Comparison of ENCODE assay signal across 8 mouse cellular contexts in genomic region chr2:77386515-77386914, GRCm38 (mm10).
DNase-seq lines count a peak whose midpoint lies in the region; ATAC-seq and TF ChIP-seq lines count a peak whose summit lies in the region.
"Had no signal": no experiment of that assay in that cellular context is flagged by ENCODE, and none has a peak within 500 bp of the region (broad histone marks: within the 10 kb centered on the region; RNA-seq: fewer than 3 reads in every experiment).

No protein-coding gene starts in this region.

- no peak for ATAC-seq in liver, embryonic 12.5 days

- TF ChIP-seq CTCF in liver, adult 2 months (IDR thresholded peaks at IDR 0.05; ENCODE audit: low read depth, low read length), result peak; percentile 68
- peak; percentile 85 for TF ChIP-seq CTCF in gastrocnemius, adult 2 months (IDR thresholded peaks at IDR 0.05)
- TF ChIP-seq CTCF in small intestine, adult 2 months (IDR thresholded peaks at IDR 0.05; ENCODE audit: extremely low read depth, insufficient read length, insufficient replicate concordance, low read depth, low read length), result peak; percentile 79; the same call in 1 of the 2 replicates

- WGBS in liver, adult 2 months, result 25% methylated on average over 5 of the region's 5 CpGs
- WGBS in liver, embryonic 12.5 days (ENCODE audit: insufficient replicate concordance), result 26% methylated on average over 5 of the region's 5 CpGs
- 26% methylated on average over 5 of the region's 5 CpGs for WGBS in limb, embryonic 10.5 days
- WGBS in small intestine, adult 2 months, result 28% methylated on average over 5 of the region's 5 CpGs

- no peaks in the 10 kb centered on the region for H3K79me2 ChIP-seq in liver, adult 2 months (ENCODE audit: control insufficient read depth, insufficient read depth, low read length)

- no peak for TF ChIP-seq POLR2A in liver, adult 2 months (IDR thresholded peaks at IDR 0.05; ENCODE audit: extremely low read depth, insufficient read depth, low read length)
- TF ChIP-seq POLR2A in small intestine, adult 2 months (IDR thresholded peaks at IDR 0.05; ENCODE audit: low read depth, low read length), result no peak

- DNase-seq in liver, adult 2 months (ENCODE audit: extremely low read depth, low read depth, low spot score), result peak; percentile 45
- peak; percentile 80 for DNase-seq in ZHBTc4 (ENCODE audit: low read depth, low spot score)
- DNase-seq in c-Kit-positive CD71-positive TER-119-positive erythroid progenitor cells, embryonic 14.5 days (ENCODE audit: low spot score), result peak; percentile 40
- DNase-seq in gastrocnemius, adult 2 months, result peak; percentile 58
- peak; percentile 82 for DNase-seq in limb, embryonic 10.5 days (ENCODE audit: low spot score)

- intact Hi-C loops in gastrocnemius, adult 2 months (cut with DNase I), result loop anchor here (1.0 to 10.0 kb wide), 3 partner anchors 71 to 323 kb away; no protein-coding TSS in a partner anchor

- H3K4me1 ChIP-seq in liver, adult 2 months (ENCODE audit: control insufficient read depth, insufficient read depth, low read length), result no peaks in the 10 kb centered on the region
- no peaks in the 10 kb centered on the region for H3K4me1 ChIP-seq in liver, embryonic 12.5 days
- no peaks in the 10 kb centered on the region for H3K4me1 ChIP-seq in limb, embryonic 10.5 days
- no peaks in the 10 kb centered on the region for H3K4me1 ChIP-seq in small intestine, adult 2 months (ENCODE audit: control insufficient read depth, insufficient read depth, insufficient read length, low read length)
- H3K4me1 ChIP-seq: midbrain, embryonic 12.5 days had no signal

- no peak overlapping the region for H3K4me2 ChIP-seq in liver, embryonic 12.5 days
- H3K4me2 ChIP-seq: midbrain, embryonic 12.5 days had no signal

- H3K27ac ChIP-seq in liver, adult 2 months (replicated peaks; ENCODE audit: insufficient read depth, low read depth, low read length), result no peak overlapping the region
- H3K27ac ChIP-seq in liver, embryonic 12.5 days, result no peak overlapping the region
- no peak overlapping the region for H3K27ac ChIP-seq in gastrocnemius, adult 2 months
- no peak overlapping the region for H3K27ac ChIP-seq in limb, embryonic 10.5 days
- no peak overlapping the region for H3K27ac ChIP-seq in small intestine, adult 2 months (ENCODE audit: insufficient read depth, low read depth, low read length)
- H3K27ac ChIP-seq: midbrain, embryonic 12.5 days had no signal

- H3K27me3 ChIP-seq in liver, adult 2 months (ENCODE audit: control insufficient read depth, insufficient read depth, low read length), result no peaks in the 10 kb centered on the region
- H3K27me3 ChIP-seq in liver, embryonic 12.5 days (replicated peaks), result no peaks in the 10 kb centered on the region
- no peaks in the 10 kb centered on the region for H3K27me3 ChIP-seq in limb, embryonic 10.5 days (ENCODE audit: low read depth, poor library complexity, severe bottlenecking)
- H3K27me3 ChIP-seq in small intestine, adult 2 months (ENCODE audit: control insufficient read depth, insufficient read depth, low read length), result no peaks in the 10 kb centered on the region
- H3K27me3 ChIP-seq: midbrain, embryonic 12.5 days had no signal

- H3K4me3 ChIP-seq in liver, adult 2 months (ENCODE audit: insufficient read depth, low read depth, low read length), result no peak overlapping the region
- H3K4me3 ChIP-seq in liver, embryonic 12.5 days, result no peak overlapping the region
- H3K4me3 ChIP-seq in gastrocnemius, adult 2 months, result no peak overlapping the region
- no peak overlapping the region for H3K4me3 ChIP-seq in limb, embryonic 10.5 days
- no peak overlapping the region for H3K4me3 ChIP-seq in small intestine, adult 2 months (ENCODE audit: low read depth, low read length)
- H3K4me3 ChIP-seq: midbrain, embryonic 12.5 days had no signal

- no peaks in the 10 kb centered on the region for H3K36me3 ChIP-seq in liver, adult 2 months (ENCODE audit: control insufficient read depth, insufficient read depth, low read length)
- no peaks in the 10 kb centered on the region for H3K36me3 ChIP-seq in liver, embryonic 12.5 days
- no peaks in the 10 kb centered on the region for H3K36me3 ChIP-seq in limb, embryonic 10.5 days
- no peaks in the 10 kb centered on the region for H3K36me3 ChIP-seq in small intestine, adult 2 months (ENCODE audit: control insufficient read depth, insufficient read depth, low read length)
- H3K36me3 ChIP-seq: midbrain, embryonic 12.5 days had no signal

- no peaks in the 10 kb centered on the region for H3K9me3 ChIP-seq in liver, embryonic 12.5 days (replicated peaks)
- no peaks in the 10 kb centered on the region for H3K9me3 ChIP-seq in limb, embryonic 10.5 days (replicated peaks)
- H3K9me3 ChIP-seq: midbrain, embryonic 12.5 days had no signal

- no peak overlapping the region for H3K9ac ChIP-seq in liver, adult 2 months (ENCODE audit: low read depth, low read length)
- no peak overlapping the region for H3K9ac ChIP-seq in liver, embryonic 12.5 days
- H3K9ac ChIP-seq: midbrain, embryonic 12.5 days had no signal
